Mouse (Mus musculus) cerebellum, adult 18-20 months (tissue): ENCODE data around the gene Rnase13.

ENCODE experiments used
- DNase-seq, 2 experiments: peaks; one replicate each; pipeline ENCODE4 v3.0.0; 2021

Rnase13 gene

DNA sequence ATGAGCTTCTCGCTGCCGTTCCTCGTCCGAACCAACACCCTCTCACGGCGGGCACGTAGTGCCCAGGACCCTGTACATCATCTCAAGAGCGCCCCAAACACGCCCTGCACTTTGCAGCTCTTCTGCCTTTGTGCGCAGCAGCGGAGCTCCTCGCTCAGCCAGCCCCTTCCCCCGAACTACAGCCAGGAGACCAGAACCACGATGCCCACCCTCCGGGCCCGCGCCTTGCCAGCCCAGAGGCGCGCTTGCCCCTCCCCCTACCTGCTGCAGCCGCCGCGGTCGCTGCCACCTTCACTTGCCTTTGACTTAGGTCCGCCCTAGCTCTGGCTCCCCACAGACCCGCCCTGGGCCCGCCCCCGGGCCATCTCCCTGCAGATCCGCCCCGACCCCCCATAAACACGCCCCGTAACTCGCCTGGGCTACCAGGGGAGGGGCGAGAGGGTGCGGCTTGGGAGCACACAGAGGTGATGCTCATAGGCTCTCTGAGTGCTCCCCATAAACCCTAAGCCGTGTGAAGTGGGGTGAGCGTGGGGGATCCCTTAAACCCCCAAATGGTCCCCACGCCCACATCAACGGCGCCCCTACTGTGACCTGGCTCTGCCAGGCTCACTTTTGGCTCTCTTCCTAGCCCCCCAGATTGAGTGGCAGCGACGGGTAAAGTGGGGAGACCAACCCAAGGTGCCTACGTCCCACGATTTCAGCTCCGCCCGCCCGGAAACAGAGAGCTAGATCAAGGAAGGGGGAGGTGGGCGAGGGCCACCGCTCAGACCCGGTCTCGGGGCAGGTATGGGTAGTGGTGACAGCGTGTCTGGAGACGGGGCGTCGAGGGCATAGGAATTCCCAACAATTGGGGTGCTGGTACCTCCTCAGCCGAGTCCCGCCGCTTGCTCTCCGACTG lies 9.3 kb downstream of the Rnase13 start:
- peak; percentile 69 for DNase-seq

DNA sequence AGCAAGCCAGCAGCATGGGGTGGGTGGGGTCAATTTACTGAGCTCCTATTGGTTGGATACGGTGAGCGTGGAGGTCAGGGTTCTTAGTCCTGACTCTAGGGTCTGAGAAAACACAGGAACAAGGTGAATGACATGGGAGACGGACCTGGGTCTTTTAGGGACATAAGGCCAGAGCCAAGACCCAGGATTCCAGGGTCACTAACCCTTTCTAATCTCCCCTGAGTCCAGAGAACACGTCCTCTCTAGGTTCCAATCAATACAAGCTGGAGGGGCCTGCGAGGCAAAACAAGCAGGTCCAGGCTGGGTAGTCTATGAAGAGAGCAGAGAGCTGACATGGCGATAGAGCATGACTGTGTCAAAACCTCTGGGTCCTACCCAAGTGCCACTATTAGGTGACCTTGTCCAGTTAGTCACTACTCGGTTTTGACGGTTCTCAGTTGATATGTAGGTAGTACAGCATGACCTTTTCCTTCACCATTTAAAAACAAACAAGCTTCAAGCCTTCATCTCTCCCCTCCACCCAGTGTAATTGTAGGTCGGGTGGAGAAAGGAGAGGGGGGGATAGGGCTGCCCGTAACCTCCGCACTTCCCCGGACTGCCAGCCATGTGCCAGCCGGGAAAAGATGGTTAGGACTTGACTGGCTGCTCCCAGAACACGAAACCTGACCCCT lies 10.0 kb downstream of the Rnase13 start:
- no peak for DNase-seq

DNA sequence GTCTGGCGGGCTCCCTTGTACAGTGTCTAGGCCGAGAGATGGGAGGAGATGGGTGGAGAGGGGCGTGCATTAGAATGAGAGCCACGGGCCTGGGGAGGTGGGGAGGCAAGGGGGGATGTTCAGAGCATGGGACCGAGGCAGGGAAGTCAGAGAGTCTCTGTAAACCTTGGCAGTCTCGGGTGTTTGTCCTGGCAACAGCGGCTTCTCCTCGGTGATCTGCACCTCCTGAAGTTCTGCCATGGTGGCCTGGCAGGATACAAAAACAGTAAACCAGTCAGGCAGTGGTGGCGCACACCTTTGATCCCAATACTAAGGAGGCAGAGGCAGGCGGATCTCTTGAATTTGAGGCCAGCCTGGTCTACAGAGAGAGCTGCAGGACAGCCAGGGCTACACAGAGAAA lies 11.3 kb downstream of the Rnase13 start:
- no peak for DNase-seq

DNA sequence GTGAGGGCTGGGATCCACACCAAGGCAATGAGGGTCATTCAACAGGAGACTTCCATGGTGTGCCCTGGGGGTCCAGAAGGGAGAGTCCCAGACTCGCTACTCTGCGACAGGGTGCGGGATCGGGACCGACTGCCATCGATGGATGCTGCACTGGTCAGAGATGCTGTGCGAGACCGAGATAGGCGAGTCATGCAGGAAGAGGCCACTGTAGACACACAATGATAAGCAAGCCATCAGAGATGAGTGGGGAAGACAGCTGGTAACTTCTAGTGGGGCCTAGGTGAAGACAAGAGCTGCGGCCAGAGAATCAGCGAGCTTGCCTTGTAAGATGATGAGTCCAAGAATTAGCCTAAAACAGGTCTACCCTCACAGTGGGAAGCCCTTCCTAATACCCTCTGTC lies 16.5 kb downstream of the Rnase13 start:
- DNase-seq: no peak

DNA sequence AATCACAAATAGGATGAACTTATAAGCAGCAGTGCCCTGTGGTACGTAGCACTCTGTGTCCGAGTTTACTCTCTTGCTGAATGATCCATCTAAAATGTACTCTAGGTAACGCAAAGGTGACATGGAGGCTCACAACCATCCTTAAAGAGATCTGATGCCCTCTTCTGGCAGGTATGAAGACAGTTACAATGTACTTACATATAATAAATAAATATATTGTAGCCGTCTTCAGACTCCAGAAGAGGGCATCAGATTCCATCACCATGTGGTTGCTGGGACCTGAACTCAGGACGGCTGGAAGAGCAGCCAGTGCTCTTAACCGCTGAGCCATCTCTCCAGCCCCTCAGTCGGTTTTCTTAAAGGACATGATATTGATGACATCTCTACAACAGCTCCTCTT lies 17.9 kb downstream of the Rnase13 start:
- no peak for DNase-seq

DNA sequence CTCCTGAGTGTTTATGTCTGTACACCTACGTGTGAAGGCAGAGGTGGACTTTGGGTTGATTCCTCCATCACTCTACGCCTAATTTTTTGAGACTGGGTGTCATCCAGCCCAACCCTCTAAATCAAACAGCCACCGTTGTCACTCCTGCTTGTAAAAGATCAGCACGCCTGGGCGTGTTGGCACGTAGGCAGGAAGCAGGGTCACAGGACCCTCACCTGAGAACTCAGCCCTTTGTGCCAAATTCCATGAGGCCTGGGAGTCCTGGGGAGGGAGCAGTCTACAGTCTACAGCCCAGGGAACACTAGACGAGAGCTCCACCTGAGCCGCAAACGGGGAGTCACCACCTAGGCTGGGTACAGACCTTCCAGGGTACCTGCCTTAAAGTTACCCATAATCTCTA lies 18.8 kb downstream of the Rnase13 start:
- no peak for DNase-seq

DNA sequence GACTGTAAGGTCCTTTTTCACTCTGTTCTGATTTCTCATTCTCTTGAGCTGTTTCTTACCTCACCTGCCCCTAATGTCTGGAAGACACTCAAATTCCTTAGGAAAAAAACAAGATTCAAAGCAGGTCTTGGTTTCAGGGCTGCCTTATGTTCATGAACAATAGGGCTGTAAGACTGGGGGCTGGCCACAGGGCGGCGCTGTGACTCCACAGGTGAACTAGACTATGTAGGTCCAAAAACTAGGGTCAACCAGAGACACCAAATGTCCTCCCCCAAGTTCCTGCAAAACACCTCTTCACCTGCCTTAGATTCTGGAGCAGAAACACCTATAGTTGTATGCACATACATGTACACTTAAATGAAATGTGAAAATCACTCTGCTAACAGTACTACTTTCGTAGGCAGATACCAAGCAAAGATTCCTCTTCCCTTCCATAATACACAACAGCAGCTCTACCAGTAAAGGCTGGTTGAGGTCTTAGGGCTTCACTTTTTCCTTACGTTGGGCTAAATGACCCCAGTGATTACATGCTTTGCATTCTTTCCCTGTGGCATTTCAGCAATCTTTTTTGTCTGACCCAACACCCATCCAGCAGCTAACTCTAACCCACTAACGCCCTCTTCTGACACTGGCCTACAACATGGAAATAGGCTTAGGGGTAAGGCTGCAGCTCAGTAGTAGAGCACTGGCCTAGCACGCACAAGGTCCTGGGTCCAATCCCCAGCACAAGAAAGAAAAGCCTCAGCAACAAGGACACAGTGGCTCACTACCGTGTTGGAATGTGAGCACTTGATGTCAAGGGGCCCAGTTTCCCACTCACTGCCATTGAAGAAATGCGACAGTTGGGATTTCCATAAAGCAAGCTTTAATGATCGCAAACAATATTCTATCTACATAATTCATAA lies 19.5 kb downstream of the Rnase13 start:
- peak; percentile 75 to 83 for DNase-seq

DNA sequence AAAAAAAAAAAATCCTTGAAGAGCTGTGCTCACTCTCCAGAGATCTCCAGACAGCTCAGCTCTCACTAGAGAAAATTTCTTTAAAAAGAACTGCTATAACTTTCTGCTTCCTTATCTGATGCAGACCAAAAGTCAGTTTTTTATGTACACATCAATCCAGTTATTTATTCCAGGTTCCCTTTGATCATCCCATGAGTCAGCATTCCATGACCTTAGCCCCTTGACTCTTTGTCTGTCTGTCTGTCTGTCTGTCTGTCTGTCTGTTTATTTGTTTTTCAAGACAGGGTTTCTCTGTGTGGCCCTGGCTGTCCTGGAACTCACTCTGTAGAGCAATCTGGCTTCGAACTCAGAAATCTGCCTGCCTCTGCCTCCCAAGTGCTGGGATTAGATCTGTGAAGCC lies 23.2 kb downstream of the Rnase13 start:
- DNase-seq: no peak

DNA sequence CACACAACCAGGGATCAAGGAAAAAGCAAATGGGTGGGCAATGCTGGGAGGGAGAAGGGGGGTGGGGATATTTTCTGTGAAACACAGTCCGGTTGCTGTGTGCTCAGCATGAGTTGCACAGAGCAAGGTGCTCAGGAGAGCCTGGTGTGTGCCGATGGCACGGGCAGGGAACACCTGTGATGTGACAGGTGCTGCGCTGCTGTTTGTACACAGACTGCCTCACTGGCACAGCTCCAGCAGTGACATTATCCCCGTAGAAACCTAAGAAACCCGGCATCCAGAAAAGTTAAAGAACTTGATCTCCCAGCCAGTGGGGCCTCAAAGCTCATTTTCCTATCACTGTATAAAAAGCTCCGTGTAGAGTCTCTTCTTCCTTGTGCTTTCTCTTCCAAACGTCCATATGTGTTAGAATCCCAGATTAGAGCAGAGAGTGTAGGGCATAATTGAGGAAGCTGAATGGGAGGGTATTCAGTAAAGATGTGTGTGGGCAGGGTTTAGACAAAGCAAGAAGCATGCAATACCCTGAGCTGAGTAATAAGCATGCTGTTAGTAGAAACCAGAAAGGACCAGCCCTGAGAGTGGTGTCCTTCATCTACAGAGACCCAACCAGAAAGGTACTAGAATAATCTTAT lies 25.9 kb downstream of the Rnase13 start:
- DNase-seq: no peak

DNA sequence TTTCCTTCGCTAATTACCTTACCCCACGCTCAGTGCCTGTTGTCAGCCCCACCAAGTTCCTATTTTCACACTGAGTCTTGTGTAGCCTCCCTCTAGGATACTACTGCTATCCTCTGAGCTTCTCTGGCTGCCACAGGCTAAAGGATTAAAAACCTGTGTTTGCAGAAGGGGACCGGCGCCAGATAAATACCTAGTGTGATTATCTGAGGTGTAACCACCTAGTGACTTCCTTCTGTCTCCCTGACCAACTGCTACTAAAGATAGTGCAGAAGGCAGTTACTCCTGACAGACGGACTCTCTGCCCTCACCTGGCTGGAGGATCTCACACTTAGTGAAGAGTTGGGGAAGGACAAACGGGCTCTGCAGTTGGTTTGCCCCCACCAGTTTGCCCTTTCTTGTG lies 26.6 kb downstream of the Rnase13 start:
- no peak for DNase-seq

DNA sequence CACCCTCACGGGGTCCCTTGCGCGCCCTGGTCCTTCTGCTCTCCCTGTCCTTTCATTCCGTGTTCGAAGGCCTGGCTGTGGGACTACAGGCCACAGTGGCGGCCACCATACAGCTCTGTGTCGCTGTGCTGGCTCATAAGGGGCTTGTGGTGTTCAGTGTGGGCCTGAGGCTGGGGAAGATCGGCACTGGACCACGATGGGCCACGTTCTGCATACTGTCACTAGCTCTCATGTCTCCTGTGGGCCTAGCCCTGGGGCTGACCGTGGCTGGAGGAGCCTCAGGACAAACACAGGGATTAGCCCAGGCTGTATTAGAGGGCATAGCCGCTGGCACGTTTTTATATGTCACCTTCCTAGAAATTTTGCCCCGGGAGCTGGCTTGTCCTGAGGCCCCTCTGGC lies 27.5 kb downstream of the Rnase13 start:
- no peak for DNase-seq

DNA sequence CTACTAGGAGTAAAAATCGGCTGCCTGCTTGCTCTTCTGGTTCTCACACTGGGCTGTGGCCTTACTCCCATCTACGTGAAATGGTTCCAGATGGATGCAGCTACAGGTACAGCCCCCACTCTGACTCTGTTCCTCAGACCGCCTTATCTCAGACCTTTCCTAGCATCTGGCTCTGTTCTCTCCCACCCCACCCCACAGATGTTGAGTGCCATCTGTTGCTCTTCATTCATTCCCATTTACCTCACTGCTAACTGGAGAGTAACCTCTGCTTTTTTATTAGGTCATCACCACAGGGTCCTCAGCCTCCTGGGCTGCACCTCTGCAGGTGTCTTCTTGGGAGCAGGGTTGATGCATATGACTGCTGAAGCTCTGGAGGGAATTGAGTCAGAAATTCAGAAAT lies 28.8 kb downstream of the Rnase13 start:
- DNase-seq: no peak

DNA sequence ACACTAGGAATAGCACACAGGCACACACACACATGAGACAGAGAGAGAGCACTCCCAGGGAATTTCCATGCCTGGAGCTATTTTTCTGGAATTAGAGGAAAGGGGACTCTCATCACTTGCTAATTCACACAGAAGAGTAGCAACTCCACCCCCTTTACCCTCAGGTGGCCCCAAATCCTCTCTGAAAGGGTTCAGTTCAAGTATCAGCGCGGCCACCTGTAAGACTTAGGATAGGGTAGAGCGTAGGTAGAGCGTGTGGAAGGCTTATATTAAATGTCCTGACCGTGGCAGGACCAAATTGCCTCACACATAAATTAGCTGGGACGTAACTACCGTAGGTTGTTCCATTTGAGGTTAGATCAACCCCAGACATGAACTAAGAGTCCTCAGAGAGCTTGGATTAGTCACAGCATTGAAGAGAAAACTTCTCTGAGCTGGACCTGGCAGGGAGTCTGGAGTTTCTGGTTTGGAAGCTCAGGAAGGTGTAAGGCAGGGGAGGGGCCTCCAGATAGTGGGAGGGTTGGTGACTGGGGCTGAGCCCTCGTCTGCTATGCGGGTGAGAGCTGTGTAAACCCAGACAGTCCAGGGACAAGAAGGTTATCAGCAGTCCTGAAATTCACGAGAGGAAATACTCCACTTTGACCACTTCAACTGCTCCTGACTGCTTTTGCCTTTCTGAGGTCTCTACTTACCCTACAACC lies 29.3 kb downstream of the Rnase13 start:
- no peak for DNase-seq

DNA sequence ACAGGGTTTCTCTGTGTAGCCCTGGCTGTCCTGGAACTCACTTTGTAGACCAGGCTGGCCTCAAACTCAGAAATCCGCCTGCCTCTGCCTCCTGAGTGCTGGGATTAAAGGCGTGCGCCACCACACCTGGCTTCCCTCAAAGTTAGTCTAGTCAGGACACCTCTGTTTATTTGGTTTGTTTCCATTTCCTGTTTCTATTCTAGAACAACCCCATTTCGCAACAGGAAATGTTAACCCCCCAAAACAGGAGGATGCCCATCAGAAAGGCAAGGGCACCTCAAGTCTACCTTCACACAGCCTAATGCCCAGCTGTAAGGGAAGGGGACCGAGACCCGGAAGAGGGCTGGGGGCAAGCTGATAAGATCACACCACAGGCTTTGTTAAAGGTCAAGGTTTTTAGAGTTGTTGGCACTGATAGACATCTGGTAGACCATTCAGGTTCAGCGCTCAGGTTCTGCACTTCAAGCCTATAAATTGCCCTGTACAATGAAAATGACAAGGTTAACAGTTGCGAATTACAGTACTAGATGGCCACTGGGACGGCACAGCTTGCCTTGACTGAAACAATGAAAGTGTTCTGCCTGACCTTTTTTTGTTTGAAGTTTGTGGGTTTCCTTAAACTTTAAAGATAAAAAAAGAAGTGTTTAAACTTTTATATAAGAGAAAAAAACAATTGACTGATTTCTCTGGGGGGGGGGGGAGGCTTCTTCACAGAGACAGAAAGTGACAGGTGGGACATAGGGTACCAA lies 30.2 kb downstream of the Rnase13 start, which contains the start of gene Slc39a2:
Slc39a2 (plus strand) TSS at position 699 of the 749 bp plus-strand sequence.
- DNase-seq: no peak

DNA sequence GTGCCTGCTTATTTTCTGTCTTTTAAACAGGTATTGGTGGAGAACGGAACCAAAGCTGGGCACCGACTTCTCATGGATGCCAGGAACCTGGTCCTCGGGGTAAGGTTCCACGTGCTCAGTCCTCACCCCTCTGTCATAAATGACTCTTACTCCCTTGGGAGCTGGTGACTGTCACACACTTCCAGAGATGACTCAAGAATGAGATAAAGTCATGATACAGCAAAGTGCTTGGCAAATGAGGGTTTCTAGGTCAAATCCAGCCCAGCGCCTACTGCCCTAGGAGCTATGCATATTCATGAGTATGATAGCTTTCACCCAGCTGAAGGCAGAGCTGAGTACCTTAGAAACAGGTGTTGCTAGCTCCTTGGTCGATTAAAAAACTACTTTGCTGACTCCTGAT lies 32.7 kb downstream of the Rnase13 start:
- no peak for DNase-seq

DNA sequence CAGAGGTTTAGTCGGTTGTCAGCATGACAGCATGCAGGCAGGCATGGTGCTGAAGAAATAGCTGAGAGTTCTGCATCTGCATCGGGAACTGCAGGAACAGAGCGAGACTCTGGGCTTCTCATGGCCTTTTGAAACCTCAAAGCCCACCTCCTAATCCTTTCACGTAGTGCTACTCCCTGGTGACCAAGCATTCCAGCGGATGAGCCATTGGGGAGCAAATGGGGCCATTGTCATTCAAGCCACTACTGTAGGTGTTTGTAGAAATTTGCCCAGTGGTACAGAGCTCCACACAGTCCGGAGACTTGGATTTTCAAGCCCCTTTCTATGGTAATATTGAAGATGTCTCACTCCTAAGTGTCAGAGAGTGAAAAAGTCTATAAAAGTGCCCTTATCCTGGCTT lies 36.5 kb downstream of the Rnase13 start:
- DNase-seq: no peak

DNA sequence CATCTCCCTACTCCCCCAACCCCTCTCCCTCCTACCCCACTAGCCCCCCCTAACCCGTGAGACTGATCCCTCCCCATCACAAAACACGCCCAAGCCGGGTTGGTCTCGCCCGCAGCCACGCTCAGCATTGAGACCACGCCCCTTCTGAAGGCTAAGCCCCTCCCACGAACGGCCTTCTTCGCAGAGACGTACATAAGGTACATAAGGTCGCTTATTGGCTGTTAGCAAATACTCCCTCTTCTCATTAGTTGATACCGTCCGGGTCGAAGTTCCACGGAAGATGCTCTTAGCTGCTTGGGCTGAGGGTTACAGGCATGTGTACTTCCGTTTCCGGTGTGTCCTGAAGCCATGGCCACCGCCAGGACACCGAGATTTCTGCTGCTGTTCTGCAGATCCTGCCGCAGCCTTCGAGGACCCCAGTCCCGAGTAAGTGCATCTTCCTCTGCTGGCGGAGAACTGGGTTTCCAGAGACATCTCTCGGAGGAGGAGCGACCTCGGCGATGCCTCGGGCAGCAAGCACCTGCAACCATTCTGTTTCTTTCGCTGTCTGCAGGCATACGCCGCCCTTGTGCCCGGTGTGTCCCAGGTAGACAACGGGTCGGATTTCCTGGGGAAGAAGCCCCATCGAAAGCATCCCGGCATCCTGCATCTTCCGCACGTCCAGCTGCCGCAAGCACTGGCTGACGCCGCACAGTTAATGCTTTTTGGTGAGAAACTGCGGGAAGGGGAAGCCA lies 37.8 kb downstream of the Rnase13 start, which contains the start of gene Mettl17:
Mettl17 (plus strand) TSS at position 245 of the 734 bp plus-strand sequence.
- DNase-seq: peak; percentile 88 to 96

DNA sequence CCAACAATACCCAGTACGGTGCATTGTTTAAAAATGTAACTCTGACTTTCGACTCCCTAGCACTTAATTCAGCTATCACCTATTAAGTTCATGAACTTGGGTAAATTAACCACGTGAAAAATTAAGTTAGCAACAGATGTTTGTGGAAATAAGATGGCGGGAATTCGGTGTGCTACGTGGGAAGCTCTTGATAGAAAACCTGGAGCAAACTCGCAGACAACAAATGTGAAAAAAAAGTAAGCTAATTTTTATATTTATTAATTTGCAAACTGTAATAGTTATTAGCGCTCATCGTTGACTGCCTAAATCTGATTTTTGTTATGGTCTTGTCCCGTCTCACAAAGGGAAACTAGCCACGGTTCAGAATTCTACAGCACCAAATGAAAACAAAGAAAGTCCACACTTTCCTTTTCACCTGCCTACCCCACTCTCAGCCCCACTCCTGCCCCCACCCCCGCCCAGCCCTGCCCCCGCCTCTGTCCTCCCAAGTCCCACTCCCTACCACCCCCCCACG lies 38.5 kb downstream of the Rnase13 start:
- DNase-seq: no peak

DNA sequence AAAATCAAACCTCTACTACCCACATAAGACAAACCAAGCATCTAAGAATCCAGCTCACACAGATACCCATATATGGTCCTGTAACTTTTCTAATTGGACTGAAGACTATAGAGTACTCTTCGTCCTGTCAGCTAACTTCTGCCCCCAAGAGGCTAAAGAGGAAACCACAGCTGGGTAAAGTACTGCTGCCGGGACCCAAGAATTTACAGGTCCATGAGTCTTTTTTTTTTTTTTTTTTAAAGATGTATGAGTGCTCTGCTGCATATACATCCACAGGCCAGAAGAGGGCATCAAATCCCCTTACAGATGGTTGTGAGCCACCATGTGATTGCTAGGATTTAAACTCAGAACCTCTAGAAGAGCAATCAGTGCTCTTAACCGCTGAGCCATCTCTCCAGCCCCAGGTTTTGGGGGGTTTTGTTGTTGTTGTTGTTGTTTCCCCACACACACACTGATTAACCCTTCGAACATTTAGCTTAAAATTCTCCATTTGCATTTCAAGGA lies 39.0 kb downstream of the Rnase13 start:
- peak; percentile 64 to 71 for DNase-seq

DNA sequence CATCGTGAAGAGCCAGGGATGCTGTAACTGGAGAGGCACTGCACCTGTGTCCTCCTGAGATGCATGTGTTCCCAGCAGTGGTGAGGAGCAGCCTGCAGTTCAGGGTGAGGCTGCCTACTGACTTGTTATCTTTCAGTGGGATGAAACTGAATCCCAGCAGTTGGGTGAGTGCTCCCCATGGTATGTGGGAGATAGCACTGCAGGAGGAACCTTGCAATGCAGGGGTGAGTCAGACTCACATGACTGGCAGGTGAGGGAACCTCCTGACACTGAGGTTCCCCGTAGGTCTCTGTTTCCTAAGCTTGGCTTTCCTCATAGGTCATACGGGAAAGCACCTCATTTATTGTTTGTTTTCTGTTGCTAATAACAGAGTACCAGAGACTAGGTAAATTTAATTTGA lies 45.1 kb downstream of the Rnase13 start:
- no peak for DNase-seq
